Mouse (Mus musculus) liver, embryonic 14.5 days (tissue): ENCODE data around the gene Tceal9. TPM values are rescaled to one million over a fixed set of nuclear protein-coding genes. Genes with fewer than 3 reads are reported as not detected.

ENCODE experiments used
- ATAC-seq: fragments of 200-750 bp; cut with Nextera tagmentation; 2 replicates; pipeline ENCODE4 v1.8.0; 2017; ENCODE audit warnings: moderate number of reproducible peaks, mild to moderate bottlenecking, moderate library complexity; ENCODE audit not compliant: insufficient read depth
- DNase-seq, 3 experiments: peaks; one replicate each; pipeline ENCODE4 v3.0.0-alpha.2; 2012 to 2013; ENCODE audit warnings: low read depth in 3 of 3, low spot score in 3 of 3
- H3K27ac ChIP-seq: fragments of 300-500 bp; sonication (generic); 2 replicates; pipeline ENCODE4 v1.5.1; 2014; ENCODE audit warnings: moderate library complexity, mild to moderate bottlenecking, control low read depth, inconsistent platforms
- H3K27me3 ChIP-seq: fragments of 300-500 bp; sonication (generic); 2 replicates; pipeline ENCODE4 v1.6.1; 2014; ENCODE audit warnings: mild to moderate bottlenecking, low read length, moderate library complexity; ENCODE audit not compliant: control insufficient read depth, insufficient read depth
- H3K36me3 ChIP-seq: fragments of 300-500 bp; sonication (generic); replicated peaks from 2 replicates; pipeline ENCODE4 v1.6.1; 2014; ENCODE audit warnings: low read depth; ENCODE audit not compliant: control insufficient read depth, insufficient read depth
- H3K4me1 ChIP-seq, 2 experiments: fragments of 200-500 bp in 1 of 2; fragments of 300-500 bp in 1 of 2; sonication (generic) in 1 of 2; replicated peaks; 2 replicates each; pipeline ENCODE4 v1.6.1; 2012 to 2014; ENCODE audit warnings: antibody characterized with exemption in 1 of 2, inconsistent platforms in 1 of 2, low read length in 1 of 2; ENCODE audit not compliant: control insufficient read depth in 2 of 2, insufficient read depth in 2 of 2
- H3K4me2 ChIP-seq: fragments of 300-500 bp; sonication (generic); 2 replicates; pipeline ENCODE4 v1.6.1; 2014; ENCODE audit warnings: low read depth, mild to moderate bottlenecking, control low read depth, moderate library complexity
- H3K4me3 ChIP-seq, 2 experiments: fragments of 200-500 bp in 1 of 2; fragments of 300-500 bp in 1 of 2; sonication (generic) in 1 of 2; 2 replicates each; pipeline ENCODE4 v1.5.1; 2012 to 2014; ENCODE audit warnings: low read depth in 2 of 2, low read length in 2 of 2, mild to moderate bottlenecking in 2 of 2, control low read depth in 1 of 2, inconsistent platforms in 1 of 2, moderate library complexity in 1 of 2; ENCODE audit not compliant: insufficient read depth in 1 of 2
- H3K9ac ChIP-seq: fragments of 300-500 bp; sonication (generic); replicated peaks from 2 replicates; pipeline ENCODE4 v1.6.1; 2014; ENCODE audit warnings: mild to moderate bottlenecking, control low read depth, moderate library complexity
- H3K9me3 ChIP-seq: fragments of 300-500 bp; sonication (generic); 2 replicates; pipeline ENCODE4 v1.6.1; 2016; ENCODE audit warnings: low read length, mixed read lengths; ENCODE audit not compliant: control insufficient read depth
- CTCF ChIP-seq: IDR thresholded peaks from 2 replicates; pipeline ENCODE4 v1.5.1; 2016; ENCODE audit warnings: antibody characterized with exemption, low read depth, control low read depth
- EP300 ChIP-seq: IDR thresholded peaks from 2 replicates; pipeline ENCODE4 v1.6.1; 2016; ENCODE audit warnings: antibody characterized with exemption, low read depth
- WGBS: fragments of 180-500 bp; shearing (Covaris S2); extraction: QIAGEN DNeasy Blood & Tissue Kit; methylation state at CpG from one replicate; pipeline ENCODE4 v1.1.7; 2014; ENCODE audit not compliant: insufficient replicate concordance; 5-methylcytosine and 5-hydroxymethylcytosine counted together
- polyA plus RNA-seq, 2 experiments: library from polyadenylated mRNA; depleted of rRNA in 1 of 2; stranded (reverse) in 1 of 2; unstranded in 1 of 2; fragments of >200 nt; fragmentation: Nextera tagmentation in 1 of 2; extraction: Ambion mirVana in 1 of 2; gene quantifications; 2 replicates each; pipeline versions ENCODE4 v1.2.1 to v1.2.3; 2012 to 2014

Tceal9 gene
- polyA plus RNA-seq, 2 experiments, result 128 to 233 TPM

DNA sequence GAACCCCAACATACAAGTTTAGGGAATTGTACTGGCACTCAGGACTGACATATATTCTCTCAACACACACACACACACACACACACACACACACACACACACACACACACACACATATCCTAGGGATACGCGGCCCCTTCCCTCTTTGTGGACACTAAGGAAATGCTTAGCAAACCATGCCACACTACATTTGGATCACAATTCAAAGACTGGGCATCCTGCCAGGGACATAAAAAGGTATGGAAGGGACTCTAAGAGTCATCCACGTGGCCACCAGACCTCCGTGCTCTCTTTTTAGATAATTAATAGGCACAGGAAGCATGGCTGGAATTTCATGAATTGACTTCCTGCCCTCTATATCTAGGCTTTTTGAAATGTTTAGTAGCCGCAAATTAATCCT, 17.1 kb upstream of the Tceal9 start:
- Histone ChIP-seq H3K9ac (no peak overlapping the region), H3K27me3 (no peaks in the 10 kb centered on the region), H3K4me3 (no peak overlapping the region), H3K4me2 (no peak overlapping the region), H3K36me3 (no peaks in the 10 kb centered on the region), H3K27ac (no peak overlapping the region), H3K9me3 (no peaks in the 10 kb centered on the region), H3K4me1 (no peaks in the 10 kb centered on the region)
- ATAC-seq, result no peak
- no peak for DNase-seq
- TF ChIP-seq EP300 (no peak), CTCF (no peak)
- WGBS, result 72% methylated on average over 5 of the region's 5 CpGs

DNA sequence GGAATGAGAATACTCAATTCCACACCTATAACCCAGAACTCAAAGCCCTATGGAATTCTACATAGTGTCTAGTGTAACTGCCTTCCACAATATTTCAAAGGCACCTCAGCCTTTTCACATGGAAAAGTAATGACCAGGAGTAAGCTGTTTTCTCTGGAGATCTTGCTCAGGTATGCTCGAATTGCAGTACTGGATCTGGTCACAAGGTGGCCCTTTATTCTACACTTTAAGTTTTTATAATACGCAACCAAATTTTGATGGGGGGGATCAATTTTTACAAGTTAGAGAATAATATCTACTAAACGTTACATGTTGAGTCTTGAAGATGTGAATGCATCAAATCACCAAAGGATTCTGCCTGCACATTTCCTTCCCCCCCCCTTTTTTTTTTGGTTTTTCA, 6.8 kb upstream of the Tceal9 start:
- no peak overlapping the region for H3K4me3 ChIP-seq
- no peaks in the 10 kb centered on the region for H3K36me3 ChIP-seq
- no peak overlapping the region for H3K27ac ChIP-seq
- H3K4me1 ChIP-seq, result no peaks in the 10 kb centered on the region
- H3K4me2 ChIP-seq, result no peak overlapping the region
- no peaks in the 10 kb centered on the region for H3K9me3 ChIP-seq
- H3K9ac ChIP-seq, result no peak overlapping the region
- TF ChIP-seq CTCF (peak; percentile 42; the same call in 1 of the 2 replicates), EP300 (no peak)
- 34% methylated on average over 3 of the region's 3 CpGs for whole genome bisulfite sequencing
- DNase-seq (no peak), ATAC-seq (no peak)
- H3K27me3 ChIP-seq, result no peaks in the 10 kb centered on the region

DNA sequence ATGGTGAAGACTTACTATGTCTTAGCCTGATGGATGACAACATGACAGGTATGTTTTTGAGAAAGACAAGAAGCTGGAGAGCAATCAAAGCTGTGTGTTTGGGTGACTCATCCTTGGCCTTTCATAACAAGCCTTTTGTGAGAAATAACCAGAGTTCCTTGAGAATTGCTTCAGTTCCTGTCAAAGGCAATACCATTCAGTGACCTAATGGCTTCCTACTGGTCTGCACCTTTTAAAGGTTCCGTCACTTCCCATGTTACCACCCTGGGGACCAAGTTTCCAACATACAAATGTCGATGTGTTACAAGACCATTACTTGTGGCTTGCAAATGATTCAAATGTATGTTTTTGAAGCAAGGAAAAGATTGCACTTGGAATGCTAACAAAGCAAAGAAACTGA, 1.7 kb upstream of the Tceal9 start:
- no peak overlapping the region for H3K27ac ChIP-seq
- H3K4me3 ChIP-seq, result no peak overlapping the region
- no peak for DNase-seq
- TF ChIP-seq CTCF (no peak), EP300 (no peak)
- no peaks in the 10 kb centered on the region for H3K9me3 ChIP-seq
- H3K9ac ChIP-seq, result no peak overlapping the region
- no peaks in the 10 kb centered on the region for H3K4me1 ChIP-seq
- no peaks in the 10 kb centered on the region for H3K36me3 ChIP-seq
- no peak overlapping the region for H3K4me2 ChIP-seq
- ATAC-seq, result no peak
- WGBS, result 65% methylated on average over 2 of the region's 2 CpGs
- H3K27me3 ChIP-seq, result no peaks in the 10 kb centered on the region

DNA sequence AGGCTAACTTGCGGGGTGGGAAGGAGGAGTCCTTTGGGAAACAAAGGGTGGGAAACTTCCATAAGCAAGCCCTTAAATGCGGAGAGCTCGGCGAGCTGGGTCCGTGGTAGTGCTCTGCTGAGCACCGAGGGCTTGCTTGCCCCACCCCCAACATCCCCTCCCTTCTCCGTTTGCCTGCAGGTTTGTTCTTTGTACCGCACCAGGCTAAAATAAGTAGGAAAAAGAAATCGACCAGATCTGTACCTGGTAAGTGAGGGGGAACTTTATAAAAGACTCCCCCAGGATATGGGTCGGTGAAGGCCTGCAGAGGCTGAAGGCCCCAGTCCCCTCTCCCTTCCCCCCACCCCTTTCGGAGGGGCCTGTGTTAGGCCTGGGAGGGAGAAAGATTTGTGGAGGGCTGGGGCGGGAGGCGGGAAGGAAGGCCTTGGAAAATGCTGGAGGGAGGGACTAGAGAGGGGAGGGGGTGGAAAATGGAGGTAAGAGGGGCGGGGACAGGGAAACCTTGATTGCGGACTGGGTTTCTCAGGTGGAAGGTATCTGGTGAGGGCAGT, 717 bp downstream of the Tceal9 start:
- no peaks in the 10 kb centered on the region for H3K27me3 ChIP-seq
- peak overlapping the region; percentile 76 for H3K4me2 ChIP-seq
- H3K4me1 ChIP-seq, result no peaks in the 10 kb centered on the region
- peak overlapping the region; percentile 68 for H3K9ac ChIP-seq
- TF ChIP-seq EP300 (no peak), CTCF (no peak)
- DNase-seq, result no peak
- 21% methylated on average over 15 of the region's 15 CpGs for WGBS
- peak overlapping the region; percentile 35; the same call in 1 of the 2 replicates for H3K27ac ChIP-seq
- H3K36me3 ChIP-seq, result no peaks in the 10 kb centered on the region
- peak overlapping the region; percentile 70 to 93 for H3K4me3 ChIP-seq
- ATAC-seq, result peak; percentile 68
- H3K9me3 ChIP-seq, result no peaks in the 10 kb centered on the region

DNA sequence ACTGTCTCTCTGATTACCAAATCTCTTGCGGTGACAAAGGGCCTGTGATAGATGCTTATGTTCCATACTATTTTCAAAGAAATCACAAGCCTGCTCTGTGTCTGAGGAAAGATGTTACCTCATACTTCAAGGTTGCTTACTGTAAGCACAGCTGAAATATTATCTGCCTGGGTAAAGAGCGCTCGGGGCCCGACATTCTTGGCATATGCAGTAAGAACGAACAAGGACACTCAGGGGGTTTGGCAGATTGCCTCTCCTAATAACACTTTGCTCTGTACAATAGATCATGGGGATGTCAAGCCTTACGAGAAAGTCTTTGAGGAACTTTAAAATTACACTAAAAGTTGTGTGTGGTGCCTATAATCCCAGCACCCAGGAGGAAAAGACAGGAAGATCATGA, 3.9 kb downstream of the Tceal9 start:
- 75% methylated on average over 6 of the region's 6 CpGs for WGBS
- H3K27ac ChIP-seq, result no peak overlapping the region
- H3K4me2 ChIP-seq, result no peak overlapping the region
- ATAC-seq (no peak), DNase-seq (no peak)
- no peaks in the 10 kb centered on the region for H3K27me3 ChIP-seq
- H3K4me3 ChIP-seq, result no peak overlapping the region
- no peaks in the 10 kb centered on the region for H3K9me3 ChIP-seq
- TF ChIP-seq CTCF (no peak), EP300 (no peak)
- H3K4me1 ChIP-seq, result peaks cover 0 to 9% of the 10 kb centered on the region in 2 experiments; a peak in 2 of 4 replicates
- H3K9ac ChIP-seq, result no peak overlapping the region
- H3K36me3 ChIP-seq, result no peaks in the 10 kb centered on the region
